Mouse (Mus musculus) olfactory bulb, adult 2 months (tissue): ENCODE data around the gene Thnsl1.

ENCODE experiments used
- CTCF ChIP-seq: fragments of 200-500 bp; IDR thresholded peaks from 2 replicates; pipeline ENCODE4 v1.5.1; 2012; ENCODE audit warnings: low read depth, mild to moderate bottlenecking, low read length, moderate library complexity; ENCODE audit not compliant: insufficient read depth
- POLR2A ChIP-seq: fragments of 200-500 bp; IDR thresholded peaks from 2 replicates; pipeline ENCODE4 v1.6.1; 2012; ENCODE audit warnings: mild to moderate bottlenecking, low read depth, low read length, moderate library complexity; ENCODE audit not compliant: insufficient read depth

DNA sequence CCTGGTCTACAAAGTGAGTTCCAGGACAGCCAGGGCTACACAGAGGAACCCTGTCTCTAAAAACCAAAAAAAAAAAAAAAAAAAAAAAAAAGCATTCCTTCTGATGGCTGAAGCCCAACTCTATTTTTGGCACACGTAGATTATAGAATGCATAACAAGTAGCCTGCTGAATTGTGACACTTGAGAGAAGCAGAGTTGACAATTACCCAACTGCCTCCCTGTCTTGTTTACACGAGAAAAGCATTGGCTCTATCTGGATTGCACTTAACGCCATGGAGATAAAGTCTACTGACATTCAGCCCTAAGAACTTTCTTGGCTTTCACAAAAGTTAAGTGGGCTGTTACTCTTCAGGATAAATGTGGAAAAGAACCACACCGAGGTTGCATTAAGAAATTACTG lies 39.5 kb downstream of the Thnsl1 start:
- no peak for TF ChIP-seq POLR2A
- no peak for TF ChIP-seq CTCF
